Mouse (Mus musculus) liver, adult 2 months (tissue): Measurements from ENCODE around the gene Gpcpd1.

ENCODE experiments used
- CTCF ChIP-seq: fragments of 200-500 bp; IDR thresholded peaks from 2 replicates; pipeline ENCODE4 v1.5.1; 2011; ENCODE audit warnings: low read depth, low read length, control low read depth
- POLR2A ChIP-seq: fragments of 200-500 bp; IDR thresholded peaks from 2 replicates; pipeline ENCODE4 v1.6.1; 2011; ENCODE audit warnings: low read length, control low read depth; ENCODE audit not compliant: insufficient read depth; ENCODE audit errors: extremely low read depth

DNA sequence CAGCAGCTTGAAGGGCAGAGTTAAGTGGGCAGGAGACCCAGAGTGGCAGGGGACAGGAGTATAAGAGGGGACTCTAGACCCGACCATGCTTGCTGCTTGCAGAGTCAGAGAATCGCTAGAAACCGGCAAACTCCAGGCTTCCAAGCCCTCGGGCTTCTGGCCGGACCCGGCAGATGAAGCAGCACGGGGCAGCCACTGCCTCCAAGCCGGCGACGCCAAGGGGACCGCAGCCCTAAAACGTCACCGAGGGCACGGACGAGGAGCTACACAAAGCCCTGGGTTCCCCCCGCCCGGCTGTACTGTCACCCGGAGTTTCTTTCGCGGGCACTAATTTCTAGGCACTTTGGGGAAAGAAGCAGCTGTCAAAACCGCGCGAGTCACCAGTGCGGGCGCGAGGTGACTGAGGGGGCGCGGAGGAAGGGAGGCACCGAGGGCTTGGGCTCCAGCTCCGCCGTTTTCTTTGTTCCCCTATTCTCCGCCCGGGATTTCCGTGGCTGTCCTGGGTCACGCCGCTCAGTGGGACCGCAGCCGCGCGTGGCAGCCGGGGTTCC, 10.0 kb downstream of the Gpcpd1 start:
- 0 out of 2 replicates have a peak, but pooled peaks have one; percentile 8 for TF ChIP-seq POLR2A
- TF ChIP-seq CTCF: no peak
